ENCODE assay signal across 9 mouse cellular contexts in genomic region chr11:33274294-33274693, GRCm38 (mm10). TPM values are rescaled to one million over a fixed set of nuclear protein-coding genes. Genes with fewer than 3 reads are reported as not detected.
"Had no signal": no experiment of that assay in that cellular context is flagged by ENCODE, and none has a peak within 500 bp of the region (broad histone marks: within the 10 kb centered on the region; RNA-seq: fewer than 3 reads in every experiment).

No protein-coding gene starts in this region.

- ATAC-seq: liver, embryonic 12.5 days; midbrain, embryonic 15.5 days had no signal

- DNase-seq: kidney, adult 11 months; kidney, postnatal 14 days; retina, postnatal 1 day; thymus, postnatal 36 days had no signal

RNA-seq across cellular contexts. Expression of gene Gm12117, which starts 2.2 kb away (rescaled TPM):
- total RNA-seq: layer of hippocampus, postnatal 25 days; monocyte, adult 5-6 weeks; neutrophil, adult 5-6 weeks had no signal
